Mouse (Mus musculus) C2C12 (cell line): ENCODE measurements around the gene Olfr1375.
"Not testable (repeated sequence)": the region's sequence is repeated elsewhere in the genome, so short reads cannot be mapped to it uniquely, and the experiment has no call there.

ENCODE experiments used
- CEBPB ChIP-seq: IDR thresholded peaks from one replicate; pipeline ENCODE4 v1.6.1; 2011; ENCODE audit warnings: low read depth, mild to moderate bottlenecking, control low read depth, moderate library complexity
- CTCF ChIP-seq: IDR thresholded peaks from one replicate; pipeline ENCODE4 v1.5.1; 2011; ENCODE audit not compliant: control insufficient read depth, insufficient read depth, insufficient read length
- FOSL1 ChIP-seq: IDR thresholded peaks from one replicate; pipeline ENCODE4 v1.8.0; 2011; ENCODE audit warnings: mild to moderate bottlenecking, low read length; ENCODE audit not compliant: poor library complexity, insufficient read depth, severe bottlenecking
- MAX ChIP-seq: IDR thresholded peaks from one replicate; pipeline ENCODE4 v1.6.1; 2011; ENCODE audit warnings: mild to moderate bottlenecking, control low read depth
- MYOD1 ChIP-seq: IDR thresholded peaks from one replicate; pipeline ENCODE4 v1.6.1; 2011; ENCODE audit warnings: low read depth; ENCODE audit not compliant: control insufficient read depth, insufficient read length
- MYOG ChIP-seq: IDR thresholded peaks from one replicate; pipeline ENCODE4 v1.6.1; 2011; ENCODE audit not compliant: control insufficient read depth, insufficient read length; ENCODE audit errors: extremely low read depth
- USF1 ChIP-seq: IDR thresholded peaks from one replicate; pipeline ENCODE4 v1.6.1; 2011; ENCODE audit warnings: low read depth, mild to moderate bottlenecking, control low read depth, moderate library complexity

GRCm38 (mm10) chr11:51044776-51045175, 3.1 kb upstream of the Olfr1375 start:
- TF ChIP-seq CTCF, USF1, MAX, CEBPB, MYOD1, FOSL1, MYOG: not testable (repeated sequence)
